Mouse (Mus musculus): Measurements from ENCODE around the gene Scube3. TPM values are rescaled to one million over a fixed set of nuclear protein-coding genes. Genes with fewer than 3 reads are reported as not detected.

Scube3 gene
- polyA plus RNA-seq, 1 experiment from 2014 or later, result 8.7 TPM

- H3K4me1 ChIP-seq, result peaks cover 11% of the 10 kb centered on the region
- no peaks in the 10 kb centered on the region for H3K9me3 ChIP-seq
- H3K27ac ChIP-seq (replicated peaks), result no peak overlapping the region
- WGBS, result 89% methylated on average over 5 of the region's 5 CpGs
- H3K4me3 ChIP-seq, result no peak overlapping the region
- no peak for DNase-seq (ENCODE audit: low spot score)
- H3K36me3 ChIP-seq (replicated peaks), result peaks cover 61% of the 10 kb centered on the region
- no peaks in the 10 kb centered on the region for H3K27me3 ChIP-seq (replicated peaks; ENCODE audit: low read depth, poor library complexity, severe bottlenecking)
Observed at GRCm38 (mm10) chr17:28188313-28188712, 46.4 kb downstream of the Scube3 start.

GRCm38 (mm10) chr17:28192754-28193153, 50.8 kb downstream of the Scube3 start:
- Histone ChIP-seq H3K9me3 (no peaks in the 10 kb centered on the region), H3K27me3 (replicated peaks; ENCODE audit: low read depth, poor library complexity, severe bottlenecking) (no peaks in the 10 kb centered on the region), H3K4me3 (no peak overlapping the region), H3K36me3 (replicated peaks) (peaks cover 87% of the 10 kb centered on the region), H3K4me1 (0 out of 2 replicates have a peak, but pooled peaks cover 7% of the 10 kb centered on the region), H3K27ac (replicated peaks) (no peak overlapping the region)
- WGBS, result 79% methylated on average over 1 of the region's 1 CpGs
- DNase-seq (ENCODE audit: low spot score), result no peak

- Histone ChIP-seq H3K9me3 (no peaks in the 10 kb centered on the region), H3K4me3 (no peak overlapping the region), H3K36me3 (replicated peaks) (peaks cover 87% of the 10 kb centered on the region), H3K27ac (replicated peaks) (no peak overlapping the region), H3K4me1 (0 out of 2 replicates have a peak, but pooled peaks cover 13% of the 10 kb centered on the region), H3K27me3 (replicated peaks; ENCODE audit: low read depth, poor library complexity, severe bottlenecking) (no peaks in the 10 kb centered on the region)
- no peak for DNase-seq (ENCODE audit: low spot score)
- 86% methylated on average over 3 of the region's 3 CpGs for WGBS
Observed at GRCm38 (mm10) chr17:28193559-28193958, 51.6 kb downstream of the Scube3 start.

GRCm38 (mm10) chr17:28195033-28195432, 53.1 kb downstream of the Scube3 start:
- no peak for DNase-seq (ENCODE audit: low spot score)
- no peaks in the 10 kb centered on the region for H3K9me3 ChIP-seq
- no peaks in the 10 kb centered on the region for H3K27me3 ChIP-seq (replicated peaks; ENCODE audit: low read depth, poor library complexity, severe bottlenecking)
- 0 out of 2 replicates have a peak, but pooled peaks cover 13% of the 10 kb centered on the region for H3K4me1 ChIP-seq
- 94% methylated on average over 10 of the region's 10 CpGs for WGBS
- H3K36me3 ChIP-seq (replicated peaks), result peaks cover 92% of the 10 kb centered on the region
- no peak overlapping the region for H3K27ac ChIP-seq (replicated peaks)
- H3K4me3 ChIP-seq, result no peak overlapping the region

GRCm38 (mm10) chr17:28197646-28198045, 55.7 kb downstream of the Scube3 start:
- DNase-seq (ENCODE audit: low spot score), result no peak
- peaks cover 92% of the 10 kb centered on the region for H3K36me3 ChIP-seq (replicated peaks)
- H3K27ac ChIP-seq (replicated peaks), result no peak overlapping the region
- 0 out of 2 replicates have a peak, but pooled peaks cover 13% of the 10 kb centered on the region for H3K4me1 ChIP-seq
- no peaks in the 10 kb centered on the region for H3K27me3 ChIP-seq (replicated peaks; ENCODE audit: low read depth, poor library complexity, severe bottlenecking)
- 78% methylated on average over 18 of the region's 18 CpGs for WGBS
- H3K4me3 ChIP-seq, result no peak overlapping the region
- H3K9me3 ChIP-seq, result no peaks in the 10 kb centered on the region

- H3K9me3 ChIP-seq, result no peaks in the 10 kb centered on the region
- 82% methylated on average over 14 of the region's 14 CpGs for WGBS
- no peak for DNase-seq (ENCODE audit: low spot score)
- no peak overlapping the region for H3K27ac ChIP-seq (replicated peaks)
- peaks cover 85% of the 10 kb centered on the region for H3K36me3 ChIP-seq (replicated peaks)
- H3K4me1 ChIP-seq, result peaks cover 29% of the 10 kb centered on the region
- H3K4me3 ChIP-seq, result no peak overlapping the region
- peaks cover 5% of the 10 kb centered on the region; the same call in 1 of the 2 replicates for H3K27me3 ChIP-seq (replicated peaks; ENCODE audit: low read depth, poor library complexity, severe bottlenecking)
Observed at GRCm38 (mm10) chr17:28201982-28202381, 60.0 kb downstream of the Scube3 start.

GRCm38 (mm10) chr17:28204052-28204720, 62.2 kb downstream of the Scube3 start:
- Histone ChIP-seq H3K4me1 (peaks cover 34% of the 10 kb centered on the region), H3K27me3 (replicated peaks; ENCODE audit: low read depth, poor library complexity, severe bottlenecking) (peaks cover 17% of the 10 kb centered on the region; the same call in 1 of the 2 replicates), H3K9me3 (no peaks in the 10 kb centered on the region), H3K36me3 (replicated peaks) (peaks cover 65% of the 10 kb centered on the region), H3K27ac (replicated peaks) (no peak overlapping the region), H3K4me3 (no peak overlapping the region)
- 39% methylated on average over 14 of the region's 14 CpGs for WGBS
- DNase-seq (ENCODE audit: low spot score), result peak; percentile 73

GRCm38 (mm10) chr17:28205443-28205842, 63.5 kb downstream of the Scube3 start:
- H3K27me3 ChIP-seq (replicated peaks; ENCODE audit: low read depth, poor library complexity, severe bottlenecking), result peaks cover 17% of the 10 kb centered on the region; the same call in 1 of the 2 replicates
- H3K4me3 ChIP-seq, result no peak overlapping the region
- H3K27ac ChIP-seq (replicated peaks), result no peak overlapping the region; the same call in 1 of the 2 replicates
- DNase-seq (ENCODE audit: low spot score), result no peak
- peaks cover 39% of the 10 kb centered on the region for H3K4me1 ChIP-seq
- peaks cover 53% of the 10 kb centered on the region for H3K36me3 ChIP-seq (replicated peaks)
- WGBS, result 89% methylated on average over 8 of the region's 8 CpGs
- no peaks in the 10 kb centered on the region for H3K9me3 ChIP-seq

- Histone ChIP-seq H3K4me3 (peak overlapping the region; percentile 53), H3K4me1 (peaks cover 43% of the 10 kb centered on the region), H3K27ac (replicated peaks) (peak overlapping the region; percentile 80)
Observed at GRCm38 (mm10) chr17:28207092-28207491, 65.2 kb downstream of the Scube3 start.

GRCm38 (mm10) chr17:28207591-28208313, 65.8 kb downstream of the Scube3 start, which contains the start of gene Def6:
Gene Def6, plus strand, starts transcription at chr17:28207778.
- Histone ChIP-seq H3K27ac (replicated peaks) (peak within 1 kb of the TSS; percentile 80), H3K9me3 (no peaks in the 10 kb centered on the region), H3K4me3 (peak within 1 kb of the TSS; percentile 53), H3K36me3 (replicated peaks) (peaks cover 30% of the 10 kb centered on the region), H3K27me3 (replicated peaks; ENCODE audit: low read depth, poor library complexity, severe bottlenecking) (peaks cover 17% of the 10 kb centered on the region; the same call in 1 of the 2 replicates), H3K4me1 (peaks cover 48% of the 10 kb centered on the region)
- WGBS, result 25% methylated on average over 26 of the region's 26 CpGs
- peak; percentile 88 for DNase-seq (ENCODE audit: low spot score)

More at GRCm38 (mm10) chr17:28207092-28207491, 65.2 kb downstream of the Scube3 start:
- no peak for DNase-seq (ENCODE audit: low spot score)
- Histone ChIP-seq H3K27me3 (replicated peaks; ENCODE audit: low read depth, poor library complexity, severe bottlenecking) (peaks cover 17% of the 10 kb centered on the region; the same call in 1 of the 2 replicates), H3K36me3 (replicated peaks) (peaks cover 36% of the 10 kb centered on the region), H3K9me3 (no peaks in the 10 kb centered on the region)
- WGBS, result 74% methylated on average over 8 of the region's 8 CpGs

GRCm38 (mm10) chr17:28208314-28208612, 66.3 kb downstream of the Scube3 start:
- 87% methylated on average over 8 of the region's 8 CpGs for WGBS
- no peaks in the 10 kb centered on the region for H3K9me3 ChIP-seq
- no peak for DNase-seq (ENCODE audit: low spot score)
- H3K27ac ChIP-seq (replicated peaks), result peak overlapping the region; percentile 80; the same call in 1 of the 2 replicates
- H3K27me3 ChIP-seq (replicated peaks; ENCODE audit: low read depth, poor library complexity, severe bottlenecking), result peaks cover 17% of the 10 kb centered on the region; the same call in 1 of the 2 replicates
- peak overlapping the region; percentile 53 for H3K4me3 ChIP-seq
- peaks cover 25% of the 10 kb centered on the region for H3K36me3 ChIP-seq (replicated peaks)
- peaks cover 48% of the 10 kb centered on the region for H3K4me1 ChIP-seq

- peaks cover 12% of the 10 kb centered on the region for H3K36me3 ChIP-seq (replicated peaks)
- WGBS, result 69% methylated on average over 4 of the region's 4 CpGs
- H3K4me3 ChIP-seq, result no peak overlapping the region
- no peak overlapping the region for H3K27ac ChIP-seq (replicated peaks)
- H3K4me1 ChIP-seq, result peaks cover 45% of the 10 kb centered on the region
- peaks cover 17% of the 10 kb centered on the region; the same call in 1 of the 2 replicates for H3K27me3 ChIP-seq (replicated peaks; ENCODE audit: low read depth, poor library complexity, severe bottlenecking)
- DNase-seq (ENCODE audit: low spot score), result no peak
- no peaks in the 10 kb centered on the region for H3K9me3 ChIP-seq
Observed at GRCm38 (mm10) chr17:28209457-28210110, 67.6 kb downstream of the Scube3 start.

All from embryonic facial prominence, embryonic 10.5 days (tissue).